Mouse (Mus musculus) right cerebral cortex, postnatal 10 days (tissue): ENCODE data around the gene Ptgis.

Source experiments
- DNase-seq, 2 experiments: peaks; one replicate each; pipeline ENCODE4 v3.0.0; 2021; ENCODE audit warnings: low spot score in 2 of 2

Ptgis gene

GRCm38 (mm10) chr2:167240008-167240964, at the start of gene Ptgis:
Gene Ptgis (minus strand): TSS chr2:167240604.
- no peak for DNase-seq

- DNase-seq, result peak; percentile 19 to 28
Measured at GRCm38 (mm10) chr2:167281461-167281860, 41.1 kb upstream of the Ptgis start.

DNA sequence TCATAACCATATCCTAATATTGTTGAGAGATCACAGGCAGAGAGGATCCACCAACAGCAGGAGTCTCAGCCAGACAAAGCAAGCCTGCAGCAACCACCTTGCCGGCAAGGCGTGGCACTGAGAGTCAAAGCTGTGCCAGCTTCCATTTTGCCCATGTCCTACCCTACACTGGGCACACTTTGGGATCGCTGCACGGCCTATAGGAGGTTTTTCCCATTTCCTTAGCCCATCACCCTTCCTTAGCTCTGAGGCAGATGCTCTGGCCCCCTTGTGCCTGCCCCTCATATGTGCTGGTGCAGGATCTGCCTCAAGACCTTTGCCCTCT, 40.5 kb upstream of the Ptgis start:
- no peak for DNase-seq

- peak; percentile 85 to 88 for DNase-seq
Measured at GRCm38 (mm10) chr2:167280090-167280985, 39.9 kb upstream of the Ptgis start.

GRCm38 (mm10) chr2:167278751-167279526, 38.5 kb upstream of the Ptgis start:
- DNase-seq, result peak; percentile 46 to 63

DNA sequence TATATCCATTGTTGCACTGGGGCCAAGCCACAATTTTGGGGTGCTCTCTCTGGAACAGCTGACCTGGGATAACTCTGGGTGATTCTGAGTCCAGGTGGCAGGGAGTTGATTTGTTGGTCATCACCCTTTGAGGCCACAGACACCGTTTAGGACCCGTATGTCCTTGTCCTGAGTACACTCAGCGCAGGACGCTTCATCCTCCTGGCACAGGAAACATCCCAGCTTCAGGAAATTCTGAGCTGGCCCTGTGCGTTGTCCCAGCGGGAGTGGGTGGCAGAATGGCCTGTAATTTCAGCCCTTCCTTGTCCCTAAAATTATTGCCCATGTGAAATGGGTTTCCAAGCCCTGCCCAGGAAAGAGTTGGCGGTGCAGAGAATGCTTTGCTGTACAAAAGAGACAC, 37.6 kb upstream of the Ptgis start:
- peak; percentile 13 to 18 for DNase-seq

DNA sequence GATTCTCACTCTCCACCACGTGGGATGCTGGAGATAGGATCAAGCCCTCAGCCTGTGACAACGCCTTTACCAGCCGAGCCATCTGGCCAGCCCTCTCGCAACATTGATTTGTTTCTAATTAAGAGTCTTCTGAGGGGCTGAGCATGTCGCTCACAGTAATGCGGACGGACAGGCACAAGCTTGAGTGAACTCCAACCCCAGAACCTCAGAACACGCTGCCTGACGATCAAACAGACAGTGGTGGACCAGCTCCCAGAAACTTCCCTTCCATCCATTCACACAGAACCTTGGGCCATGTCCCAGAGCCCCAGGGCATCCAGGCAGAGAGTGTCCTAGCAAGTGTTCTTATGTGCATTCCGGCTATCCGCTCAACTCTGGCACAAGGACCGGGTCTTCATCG, 36.6 kb upstream of the Ptgis start:
- peak; percentile 20 for DNase-seq

DNA sequence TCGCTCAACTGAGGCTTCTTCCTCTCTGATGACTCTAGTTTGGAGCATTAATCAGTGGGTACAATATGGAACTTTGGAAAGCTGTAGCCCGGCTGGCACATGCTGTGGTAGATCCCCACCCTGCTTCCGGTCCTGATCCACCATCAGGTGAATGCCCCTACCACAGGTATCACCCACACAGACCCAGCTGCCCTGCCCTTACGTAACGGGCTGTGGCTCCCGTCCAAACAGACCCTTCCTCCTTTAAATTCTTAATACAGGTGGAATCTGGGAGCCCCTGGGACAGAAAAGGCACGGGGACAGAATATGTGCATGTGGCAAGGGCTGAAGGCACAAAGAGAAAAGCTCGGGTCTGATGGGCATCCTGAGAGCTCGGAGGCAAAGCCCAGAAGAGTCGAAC, 35.5 kb upstream of the Ptgis start:
- DNase-seq, result peak; percentile 15 to 17

DNA sequence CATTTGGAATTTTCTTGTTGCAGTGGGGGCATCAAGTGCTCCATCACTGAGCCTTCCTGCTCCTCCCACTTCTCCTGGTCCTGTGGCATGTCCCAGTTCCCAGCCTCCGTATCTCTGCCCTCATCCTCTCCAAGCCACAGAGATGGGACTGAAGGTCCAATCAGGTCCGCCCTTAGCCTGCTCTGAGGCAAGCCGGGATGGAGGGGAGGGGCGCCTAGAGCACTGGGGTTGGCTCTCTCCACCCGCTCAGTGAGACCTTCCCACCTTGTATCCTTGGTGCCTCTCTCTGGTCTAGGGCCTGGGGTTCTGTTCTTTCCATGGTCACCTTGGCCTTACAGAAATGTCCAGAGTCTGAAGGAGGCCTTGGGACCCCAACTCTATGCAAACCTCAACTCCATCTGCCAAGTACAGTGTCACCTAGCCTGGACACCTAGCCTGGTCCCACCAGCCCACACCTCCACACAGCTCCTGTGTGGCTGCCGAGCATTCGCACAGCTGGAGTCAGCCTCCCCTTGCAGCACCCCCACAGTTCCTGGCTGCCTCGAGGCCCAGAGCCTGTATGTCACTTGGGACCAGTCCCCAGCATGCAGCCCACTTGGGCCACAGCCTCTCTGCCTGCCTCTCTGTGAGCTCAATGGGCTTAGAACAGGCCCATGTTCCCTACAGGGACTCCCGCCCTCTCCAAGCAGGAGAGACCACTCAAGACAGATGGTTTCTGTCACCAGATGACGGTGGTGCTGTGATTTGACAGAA, 34.5 kb upstream of the Ptgis start:
- DNase-seq, result peak; percentile 14

DNA sequence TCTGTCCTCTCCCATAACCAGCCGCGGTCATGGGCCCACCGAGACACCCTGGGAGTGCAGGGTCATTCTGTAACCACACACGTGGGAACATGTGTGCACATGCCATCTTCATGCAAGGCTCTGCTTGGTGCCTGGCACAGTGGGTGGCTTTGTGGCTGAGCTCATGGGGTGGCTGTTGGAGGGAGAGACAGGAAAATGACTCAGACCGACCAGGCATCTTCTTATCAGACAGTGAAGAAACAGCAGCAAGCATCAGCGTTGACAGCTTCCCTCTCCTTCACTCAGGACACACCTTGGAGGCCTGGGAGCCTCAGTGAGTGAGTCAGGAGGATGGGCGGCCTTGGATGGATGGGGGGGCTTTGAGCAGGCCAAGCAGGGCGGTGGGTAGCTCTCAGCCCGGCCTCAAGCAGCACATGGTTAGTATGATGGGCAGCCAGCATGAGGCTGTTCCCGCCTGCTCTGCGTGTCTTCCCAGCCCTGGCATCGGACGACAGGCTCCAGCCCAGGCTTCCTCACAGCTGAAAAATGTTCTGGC, 32.9 kb upstream of the Ptgis start:
- DNase-seq, result peak; percentile 17 to 21

DNA sequence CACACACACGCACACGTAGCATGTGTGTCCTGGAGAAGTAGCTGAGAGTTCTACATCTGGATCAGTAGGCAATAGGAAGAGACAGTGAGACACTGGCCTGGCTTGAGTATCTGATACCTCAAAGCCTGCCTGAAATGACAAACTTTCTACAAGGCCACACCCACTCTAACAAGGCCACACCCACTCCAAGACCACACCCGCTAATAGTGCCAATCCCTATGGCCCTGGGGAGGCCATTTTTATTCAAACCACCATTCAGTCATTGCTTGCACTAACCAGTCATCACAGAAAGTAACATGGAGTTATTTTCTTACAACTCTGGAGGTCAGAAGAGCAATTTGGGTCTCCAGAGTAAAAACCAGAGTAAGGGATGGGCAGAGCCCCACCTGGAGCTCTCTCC, 32.3 kb upstream of the Ptgis start:
- DNase-seq, result peak; percentile 3 to 17

GRCm38 (mm10) chr2:167271121-167271521, 30.7 kb upstream of the Ptgis start:
- peak; percentile 20 to 22 for DNase-seq

DNA sequence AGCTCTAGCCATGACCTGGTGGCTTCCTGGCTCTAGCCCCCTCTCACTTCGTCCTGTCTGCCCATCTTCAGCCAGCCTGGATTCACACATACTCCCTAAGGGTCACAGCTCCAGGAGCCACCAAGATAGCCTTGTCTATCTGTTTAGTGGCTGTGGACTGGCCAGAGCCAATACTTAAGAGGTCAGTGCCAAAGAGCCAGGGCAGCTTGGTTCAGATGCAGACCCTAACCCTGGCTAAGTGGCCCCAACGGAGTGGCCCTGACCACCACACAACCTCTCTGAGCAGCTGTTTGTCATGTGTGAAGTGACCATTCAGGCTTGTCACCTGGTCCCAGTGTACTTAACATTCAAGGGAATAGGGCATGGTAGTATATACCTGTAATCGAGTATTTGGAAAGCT, 30.1 kb upstream of the Ptgis start:
- DNase-seq, result peak; percentile 5 to 18

DNA sequence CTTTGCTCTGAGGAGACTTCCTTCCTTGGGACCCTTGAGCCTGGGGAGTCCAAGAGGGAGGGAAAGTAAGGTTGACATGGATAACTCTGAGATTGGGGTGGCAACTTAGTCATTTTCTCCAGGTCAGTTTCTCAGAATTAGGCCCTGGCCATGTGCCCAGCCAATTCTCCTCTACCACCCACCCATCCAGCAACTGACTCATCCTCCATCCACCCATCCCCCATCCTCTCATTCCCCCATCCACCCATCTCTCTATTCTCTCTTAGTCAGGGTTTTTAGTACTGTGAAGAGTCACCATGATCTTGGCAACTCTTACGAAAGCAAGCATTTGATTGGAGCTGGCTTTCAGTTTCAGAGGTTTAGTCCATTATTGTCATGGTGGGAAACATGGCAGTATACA, 28.3 kb upstream of the Ptgis start:
- DNase-seq, result peak; percentile 15 to 20

DNA sequence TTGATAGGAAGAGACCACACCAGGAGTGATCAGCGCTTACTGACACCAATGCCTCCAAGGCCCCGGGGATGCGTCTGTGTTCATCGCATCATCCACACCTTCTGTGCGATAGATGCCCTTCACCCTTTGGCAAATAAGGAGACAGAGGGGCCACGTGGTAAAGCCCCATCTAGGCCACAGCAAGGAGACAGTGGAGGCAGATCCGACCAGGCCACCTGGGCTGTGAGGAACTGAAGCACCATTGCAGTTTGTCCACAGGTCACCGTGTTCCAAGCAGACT, 27.9 kb upstream of the Ptgis start:
- DNase-seq, result peak; percentile 14 to 22

DNA sequence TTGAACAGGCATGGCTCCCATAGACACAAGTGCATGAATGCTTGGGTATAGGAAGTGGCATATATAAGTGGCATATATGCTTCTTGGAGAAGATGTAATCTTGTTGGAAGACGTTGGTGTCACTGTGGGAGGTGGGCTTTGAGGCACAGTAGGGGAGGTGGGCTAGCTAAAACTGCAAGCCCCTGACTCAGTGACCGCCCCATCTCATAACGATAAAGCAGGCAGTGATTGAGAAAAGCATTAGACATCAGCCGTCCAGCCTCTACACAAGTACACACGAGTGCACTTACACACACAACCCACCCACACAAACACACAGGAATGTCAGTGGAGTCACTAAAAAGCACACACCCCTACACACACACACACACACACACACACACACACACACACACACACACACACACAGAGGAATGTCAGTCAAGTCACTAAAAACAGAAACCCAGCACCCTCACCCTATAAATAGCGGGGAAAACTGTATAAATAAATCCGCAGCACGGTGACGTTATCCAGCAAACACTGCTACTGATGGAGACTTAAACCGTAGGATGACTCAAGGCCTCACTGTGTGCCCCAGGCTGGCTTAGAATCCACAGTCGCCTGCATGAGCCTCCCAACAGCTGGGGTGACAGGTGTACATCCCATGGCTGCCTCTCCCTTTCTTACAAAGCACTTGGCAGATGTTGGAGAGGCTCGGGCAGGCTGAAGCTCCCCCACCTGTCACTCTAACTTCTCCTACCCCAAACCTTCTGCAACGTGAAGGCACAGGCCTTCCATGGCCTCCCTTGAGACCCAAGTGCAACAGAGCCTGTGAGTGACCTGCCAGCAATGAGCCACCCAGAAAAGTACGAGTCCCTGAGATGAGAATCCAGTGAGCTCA, 27.4 kb upstream of the Ptgis start:
- peak; percentile 28 to 51 for DNase-seq

GRCm38 (mm10) chr2:167266231-167266630, 25.8 kb upstream of the Ptgis start:
- peak; percentile 6 for DNase-seq

GRCm38 (mm10) chr2:167265806-167266205, 25.4 kb upstream of the Ptgis start:
- peak; percentile 15 to 24 for DNase-seq

DNA sequence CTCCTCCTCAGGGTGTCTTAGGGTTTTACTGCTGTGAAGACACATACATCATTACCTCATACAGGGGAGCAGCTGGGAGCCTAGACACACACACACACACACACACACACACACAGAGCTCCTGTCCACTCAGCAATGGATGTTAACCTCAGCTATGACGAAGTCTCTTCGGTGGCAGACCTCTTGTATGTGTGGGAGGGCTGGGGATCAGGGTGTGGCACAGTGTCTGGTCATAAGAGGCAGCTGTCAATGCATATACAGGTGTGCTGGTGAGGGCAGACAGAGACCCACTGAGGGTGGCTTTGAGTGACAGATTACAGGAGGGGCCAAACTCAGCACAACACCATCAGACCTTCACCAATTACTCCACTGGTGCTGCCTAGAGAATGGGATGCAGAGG, 24.6 kb upstream of the Ptgis start:
- DNase-seq, result peak; percentile 12 to 13

GRCm38 (mm10) chr2:167263931-167264330, 23.5 kb upstream of the Ptgis start:
- peak; percentile 11 to 21 for DNase-seq
